Mouse (Mus musculus) heart, embryonic 15.5 days (tissue): Measurements from ENCODE around the gene Acap1. TPM values are rescaled to one million over a fixed set of nuclear protein-coding genes. Genes with fewer than 3 reads are reported as not detected.
"Not testable (repeated sequence)": the region's sequence is repeated elsewhere in the genome, so short reads cannot be mapped to it uniquely, and the experiment has no call there.

Source experiments
- ATAC-seq: fragments of 200-750 bp; cut with Nextera tagmentation; replicated peaks from 2 replicates; pipeline ENCODE4 v1.8.0; 2017; ENCODE audit warnings: low read depth, moderate TSS enrichment; ENCODE audit not compliant: insufficient number of reproducible peaks, insufficient read depth, low FRiP score
- H3K27ac ChIP-seq: fragments of 300-500 bp; sonication (generic); 2 replicates; pipeline ENCODE4 v1.5.1; 2015; ENCODE audit warnings: mild to moderate bottlenecking, inconsistent platforms
- H3K27me3 ChIP-seq: fragments of 300-500 bp; sonication (generic); 2 replicates; pipeline ENCODE4 v1.6.1; 2015; ENCODE audit warnings: inconsistent platforms
- H3K36me3 ChIP-seq: fragments of 300-500 bp; sonication (generic); 2 replicates; pipeline ENCODE4 v1.6.1; 2015; ENCODE audit warnings: mild to moderate bottlenecking, inconsistent platforms
- H3K4me1 ChIP-seq: fragments of 300-500 bp; sonication (generic); replicated peaks from 2 replicates; pipeline ENCODE4 v1.6.1; 2015; ENCODE audit warnings: inconsistent platforms
- H3K4me2 ChIP-seq: fragments of 300-500 bp; sonication (generic); 2 replicates; pipeline ENCODE4 v1.6.1; 2015; ENCODE audit warnings: inconsistent platforms, mild to moderate bottlenecking, moderate library complexity
- H3K4me3 ChIP-seq: fragments of 300-500 bp; sonication (generic); 2 replicates; pipeline ENCODE4 v1.5.1; 2015; ENCODE audit warnings: mild to moderate bottlenecking, inconsistent platforms
- H3K9ac ChIP-seq: fragments of 300-500 bp; sonication (generic); 2 replicates; pipeline ENCODE4 v1.6.1; 2015; ENCODE audit warnings: mild to moderate bottlenecking, inconsistent platforms
- H3K9me3 ChIP-seq: fragments of 300-500 bp; sonication (generic); replicated peaks from 2 replicates; pipeline ENCODE4 v1.6.1; 2016; ENCODE audit warnings: inconsistent platforms
- WGBS: fragments of 180-500 bp; shearing (Covaris S2); methylation state at CpG from one replicate; pipeline ENCODE4 v1.1.7; 2015; ENCODE audit warnings: mixed read lengths; 5-methylcytosine and 5-hydroxymethylcytosine counted together
- polyA plus RNA-seq: library from polyadenylated mRNA; unstranded; fragments of >200 nt; fragmentation: Nextera tagmentation; extraction: Ambion mirVana; gene quantifications from 2 replicates; pipeline ENCODE4 v1.2.1, GENCODE M21; 2015

Gene Acap1
- polyA plus RNA-seq, 1 experiment from 2014 or later = 4.5 TPM

DNA sequence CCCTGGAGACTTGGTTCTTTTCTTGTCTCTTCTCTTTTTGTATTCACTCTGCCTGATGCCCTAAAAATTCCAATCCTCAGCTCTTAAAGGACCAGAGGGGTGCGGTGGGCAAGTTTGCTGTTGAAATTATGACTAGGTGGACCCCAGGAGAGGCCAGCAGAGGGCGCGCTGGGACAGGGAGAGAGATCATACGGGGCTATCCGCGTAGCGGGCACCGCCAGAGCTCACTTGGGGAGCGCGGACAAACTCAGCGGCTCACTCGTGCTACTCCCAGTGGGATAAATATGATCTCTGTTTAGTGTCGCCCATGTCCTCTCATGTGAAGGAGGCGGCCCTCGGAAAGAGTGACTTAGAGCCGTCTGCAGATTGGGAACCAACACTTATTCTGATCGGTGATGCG, 38.8 kb upstream of the Acap1 start:
- H3K27me3 ChIP-seq = peaks cover 21% of the 10 kb centered on the region
- H3K36me3 ChIP-seq = no peaks in the 10 kb centered on the region
- ATAC-seq = 0 out of 2 replicates have a peak, but pooled peaks have one; percentile 32
- H3K9ac ChIP-seq = peak overlapping the region; percentile 28; the same call in 1 of the 2 replicates
- no peak overlapping the region for H3K27ac ChIP-seq
- peaks cover 41% of the 10 kb centered on the region for H3K4me1 ChIP-seq
- WGBS = 1% methylated on average over 18 of the region's 18 CpGs
- H3K4me2 ChIP-seq = peak overlapping the region; percentile 58
- no peaks in the 10 kb centered on the region for H3K9me3 ChIP-seq
- peak overlapping the region; percentile 28 for H3K4me3 ChIP-seq

- Histone ChIP-seq H3K36me3 (no peaks in the 10 kb centered on the region), H3K27ac (no peak overlapping the region), H3K9me3 (no peaks in the 10 kb centered on the region), H3K27me3 (peaks cover 14% of the 10 kb centered on the region), H3K4me2 (no peak overlapping the region), H3K4me1 (peaks cover 37% of the 10 kb centered on the region), H3K4me3 (no peak overlapping the region), H3K9ac (no peak overlapping the region)
- ATAC-seq = no peak
- 65% methylated on average over 4 of the region's 4 CpGs for WGBS
Observed at GRCm38 (mm10) chr11:69933066-69933465, 37.7 kb upstream of the Acap1 start.

DNA sequence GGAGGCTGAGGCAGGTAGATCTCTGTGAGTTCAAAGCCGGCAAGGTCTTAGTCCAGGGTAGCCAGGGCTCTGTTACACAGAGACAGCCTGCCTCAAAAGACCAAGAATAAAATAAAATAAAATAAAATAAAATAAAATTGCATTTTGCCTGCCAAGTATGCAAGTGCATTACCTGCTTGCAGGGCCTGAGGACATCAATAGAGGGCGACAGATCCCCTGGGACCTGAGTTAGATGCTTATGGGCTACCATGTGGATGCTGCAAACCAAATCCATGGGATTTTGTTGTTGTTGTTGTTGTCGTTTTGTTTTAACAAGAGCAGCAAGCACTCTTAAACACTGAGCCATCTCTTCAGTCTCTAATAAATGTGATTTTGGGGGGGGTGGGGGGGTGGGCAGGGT, 36.9 kb upstream of the Acap1 start:
- no peak for ATAC-seq
- no peak overlapping the region for H3K9ac ChIP-seq
- H3K9me3 ChIP-seq = no peaks in the 10 kb centered on the region
- 38% methylated on average over 3 of the region's 3 CpGs for WGBS
- H3K4me2 ChIP-seq = no peak overlapping the region
- H3K36me3 ChIP-seq = no peaks in the 10 kb centered on the region
- peaks cover 29% of the 10 kb centered on the region for H3K4me1 ChIP-seq
- H3K4me3 ChIP-seq = no peak overlapping the region
- H3K27ac ChIP-seq = no peak overlapping the region
- H3K27me3 ChIP-seq = peaks cover 11% of the 10 kb centered on the region

GRCm38 (mm10) chr11:69931769-69932168, 36.4 kb upstream of the Acap1 start:
- peaks cover 24% of the 10 kb centered on the region for H3K4me1 ChIP-seq
- H3K36me3 ChIP-seq = no peaks in the 10 kb centered on the region
- peaks cover 11% of the 10 kb centered on the region for H3K27me3 ChIP-seq
- H3K27ac ChIP-seq = no peak overlapping the region
- no peaks in the 10 kb centered on the region for H3K9me3 ChIP-seq
- H3K4me2 ChIP-seq = no peak overlapping the region
- H3K4me3 ChIP-seq = no peak overlapping the region
- no peak overlapping the region for H3K9ac ChIP-seq
- WGBS = 60% methylated on average over 8 of the region's 8 CpGs
- ATAC-seq = no peak

DNA sequence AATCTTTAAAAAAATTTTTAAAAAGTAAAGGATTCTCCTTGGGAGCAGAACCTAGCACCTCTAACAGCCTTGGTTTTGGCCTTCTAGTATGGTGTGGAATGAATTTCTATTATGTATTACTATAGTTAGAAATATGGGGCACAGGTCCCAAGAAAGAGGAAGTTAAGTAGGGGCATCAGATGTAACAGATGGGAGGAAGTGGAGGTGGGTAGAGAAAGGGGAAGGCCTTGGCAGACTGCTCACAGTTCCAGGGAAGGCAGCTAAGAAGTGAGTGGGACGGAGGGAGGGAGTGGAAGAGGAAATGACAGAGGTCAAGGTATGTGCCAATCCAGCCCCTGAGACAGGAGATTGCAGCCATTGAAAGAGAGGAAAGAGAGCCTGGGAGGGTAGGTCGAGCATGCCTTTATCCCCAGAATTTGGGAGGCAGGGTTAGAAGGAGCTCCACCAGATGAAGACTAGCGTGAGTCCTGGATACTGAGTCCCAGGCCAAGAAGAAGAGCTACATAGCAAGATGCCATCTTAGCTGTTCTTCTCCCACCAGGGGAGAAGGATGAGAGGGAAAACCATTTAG, 35.7 kb upstream of the Acap1 start:
- H3K27me3 ChIP-seq = peaks cover 7% of the 10 kb centered on the region
- no peaks in the 10 kb centered on the region for H3K36me3 ChIP-seq
- no peak for ATAC-seq
- H3K27ac ChIP-seq = peak overlapping the region; percentile 37; the same call in 1 of the 2 replicates
- 57% methylated on average over 3 of the region's 3 CpGs for WGBS
- H3K4me1 ChIP-seq = peaks cover 17% of the 10 kb centered on the region
- H3K4me3 ChIP-seq = no peak overlapping the region
- no peak overlapping the region for H3K9ac ChIP-seq
- H3K9me3 ChIP-seq = no peaks in the 10 kb centered on the region
- no peak overlapping the region for H3K4me2 ChIP-seq

DNA sequence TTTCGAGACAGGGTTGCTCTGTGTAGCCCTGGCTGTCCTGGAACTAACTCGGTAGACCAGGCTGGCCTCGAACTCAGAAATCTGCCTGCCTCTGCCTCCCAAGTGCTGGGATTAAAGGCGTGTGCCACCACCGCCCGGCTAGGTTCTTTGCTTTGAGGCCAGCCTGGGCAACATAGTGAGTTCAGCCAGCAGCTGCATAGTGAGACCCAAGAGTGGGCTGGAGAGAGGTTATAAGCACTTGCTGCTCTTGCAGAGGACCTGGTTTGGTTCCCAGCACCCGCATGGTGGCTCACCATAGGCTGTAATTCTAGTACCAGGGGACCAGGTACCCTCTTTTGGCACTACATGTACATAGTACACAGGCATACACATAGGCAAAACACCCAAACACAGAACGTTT, 34.8 kb upstream of the Acap1 start:
- WGBS = 83% methylated on average over 8 of the region's 8 CpGs

GRCm38 (mm10) chr11:69929712-69930111, 34.4 kb upstream of the Acap1 start:
- H3K4me2 ChIP-seq = no peak overlapping the region
- no peaks in the 10 kb centered on the region for H3K9me3 ChIP-seq
- no peak overlapping the region for H3K27ac ChIP-seq
- ATAC-seq = no peak
- H3K9ac ChIP-seq = no peak overlapping the region
- 31% methylated on average over 4 of the region's 4 CpGs for WGBS
- H3K36me3 ChIP-seq = no peaks in the 10 kb centered on the region
- no peaks in the 10 kb centered on the region for H3K27me3 ChIP-seq
- peaks cover 5% of the 10 kb centered on the region for H3K4me1 ChIP-seq
- H3K4me3 ChIP-seq = no peak overlapping the region

More for the DNA sequence above, 34.8 kb upstream of the Acap1 start:
- H3K4me1 ChIP-seq, H3K36me3 ChIP-seq, H3K4me3 ChIP-seq, H3K4me2 ChIP-seq, H3K27ac ChIP-seq, H3K9me3 ChIP-seq, H3K9ac ChIP-seq, H3K27me3 ChIP-seq, ATAC-seq: not testable (repeated sequence)

DNA sequence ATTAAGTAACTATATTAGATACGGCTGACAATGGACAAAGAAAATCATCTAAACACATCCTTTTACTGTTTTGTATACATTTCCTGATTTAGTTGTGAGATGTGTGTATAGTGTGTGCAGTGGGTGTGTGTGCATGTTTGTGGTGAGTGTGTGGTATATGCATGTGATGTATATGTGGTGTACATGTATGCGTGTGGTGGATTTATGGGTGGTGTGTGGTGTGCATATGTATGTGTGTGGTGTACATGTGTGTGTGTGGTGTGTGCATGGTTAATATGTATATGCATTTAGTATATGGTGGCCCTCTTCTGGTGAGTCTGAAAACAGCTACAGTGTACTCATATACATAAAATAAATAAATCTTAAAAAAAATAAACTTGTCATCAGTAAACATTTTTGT, 32.2 kb upstream of the Acap1 start:
- Histone ChIP-seq H3K4me2 (no peak overlapping the region), H3K9me3 (no peaks in the 10 kb centered on the region), H3K4me3 (no peak overlapping the region), H3K9ac (no peak overlapping the region), H3K4me1 (peaks cover 5% of the 10 kb centered on the region), H3K27me3 (no peaks in the 10 kb centered on the region), H3K36me3 (no peaks in the 10 kb centered on the region), H3K27ac (no peak overlapping the region)
- 94% methylated on average over 2 of the region's 2 CpGs for WGBS
- ATAC-seq = no peak

DNA sequence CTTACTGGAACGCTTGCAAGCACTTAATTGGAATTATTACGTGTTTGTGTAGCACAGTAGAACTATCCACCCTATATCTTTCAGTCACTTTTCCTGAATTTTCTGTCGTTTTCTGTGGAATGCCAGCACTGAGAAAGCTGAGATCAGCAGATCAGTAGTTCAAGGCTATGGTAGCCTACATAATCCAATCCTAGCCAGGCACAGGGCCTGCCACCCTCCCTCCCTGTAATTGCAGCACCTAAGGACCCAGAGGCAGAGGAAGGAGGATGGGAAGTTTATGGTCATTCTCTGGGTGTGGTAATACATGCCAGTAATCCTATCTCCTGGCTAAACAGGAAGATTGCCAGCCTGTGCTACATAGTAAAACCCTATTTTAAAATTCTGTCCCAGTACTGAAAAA, 27.5 kb upstream of the Acap1 start:
- Histone ChIP-seq H3K9ac (no peak overlapping the region), H3K9me3 (no peaks in the 10 kb centered on the region), H3K27ac (peak overlapping the region; percentile 92), H3K4me1 (peaks cover 26% of the 10 kb centered on the region), H3K36me3 (peaks cover 13% of the 10 kb centered on the region), H3K4me2 (peak overlapping the region; percentile 72; the same call in 1 of the 2 replicates), H3K27me3 (no peaks in the 10 kb centered on the region), H3K4me3 (no peak overlapping the region)
- 63% methylated on average over 3 of the region's 3 CpGs for WGBS
- ATAC-seq = no peak

- no peak for ATAC-seq
- peak overlapping the region; percentile 96 for H3K4me3 ChIP-seq
- H3K4me2 ChIP-seq = peak overlapping the region; percentile 72
- WGBS = 5% methylated on average over 12 of the region's 12 CpGs
- H3K9ac ChIP-seq = peak overlapping the region; percentile 61
- peaks cover 26% of the 10 kb centered on the region for H3K4me1 ChIP-seq
- H3K9me3 ChIP-seq = no peaks in the 10 kb centered on the region
- H3K27ac ChIP-seq = peak overlapping the region; percentile 92
- H3K36me3 ChIP-seq = peaks cover 19% of the 10 kb centered on the region
- no peaks in the 10 kb centered on the region for H3K27me3 ChIP-seq
Observed at GRCm38 (mm10) chr11:69922012-69922756, 26.8 kb upstream of the Acap1 start.

- ATAC-seq = peak; percentile 97
- H3K27ac ChIP-seq = peak within 1 kb of the TSS; percentile 97
Observed at GRCm38 (mm10) chr11:69921114-69922011, 26.0 kb upstream of the Acap1 start, which contains the start of gene Eif5a. TSS of gene Eif5a (minus strand) at chr11:69921958.

More at GRCm38 (mm10) chr11:69921114-69922011, 26.0 kb upstream of the Acap1 start, which contains the start of gene Eif5a:
- Histone ChIP-seq H3K9ac (peak within 1 kb of the TSS; percentile 97), H3K36me3 (peaks cover 27% of the 10 kb centered on the region), H3K4me2 (peak within 1 kb of the TSS; percentile 88), H3K4me1 (peaks cover 27% of the 10 kb centered on the region), H3K27me3 (no peaks in the 10 kb centered on the region), H3K4me3 (peak within 1 kb of the TSS; percentile 96), H3K9me3 (no peaks in the 10 kb centered on the region)
- under 1% methylated on average over 78 of the region's 78 CpGs for WGBS
